Mouse (Mus musculus): ENCODE measurements around the gene Klhl9. TPM values are rescaled to one million over a fixed set of nuclear protein-coding genes. Genes with fewer than 3 reads are reported as not detected.

The Klhl9 gene
- polyA plus RNA-seq, 1 experiment from 2014 or later = 18.2 TPM

DNA sequence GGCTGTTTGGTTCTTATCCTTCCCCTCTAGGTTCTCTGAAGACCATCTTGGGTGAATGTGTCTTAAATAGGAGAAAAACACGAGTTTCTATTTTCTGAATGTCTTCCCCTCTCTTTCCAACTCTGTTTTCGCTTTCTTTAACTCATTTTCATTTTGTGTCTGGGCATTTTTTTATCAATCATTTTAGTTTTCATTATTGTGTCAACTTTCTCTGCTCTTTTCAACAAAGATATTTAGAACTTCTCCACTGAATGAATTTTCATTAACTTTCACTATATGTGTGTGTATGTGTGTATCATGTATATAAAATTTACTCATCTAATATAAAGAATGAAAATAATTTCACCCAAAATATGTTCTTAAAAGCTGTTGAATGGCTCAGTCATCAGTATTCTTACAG, 31.0 kb downstream of the Klhl9 start, which contains the start of gene Ifnab:
Gene Ifnab (minus strand): TSS at position 101 of the 400 bp plus-strand sequence.
- ChIA-PET POLR2A (no interaction called here), CTCF (no interaction called here)
- TF ChIP-seq CTCF (IDR thresholded peaks at IDR 0.05) = no peak
- ATAC-seq (no peak), DNase-seq (ENCODE audit: low read depth, low spot score) (no peak)
- in situ Hi-C loops (cut with MboI; ENCODE audit: low pct_unique_long_range_greater_than_20kb) = loop anchor here (5.0 kb wide), 1 partner anchor 36 kb away; no protein-coding TSS in a partner anchor
- peaks cover 26% of the 10 kb centered on the region for H3K27me3 ChIP-seq

DNA sequence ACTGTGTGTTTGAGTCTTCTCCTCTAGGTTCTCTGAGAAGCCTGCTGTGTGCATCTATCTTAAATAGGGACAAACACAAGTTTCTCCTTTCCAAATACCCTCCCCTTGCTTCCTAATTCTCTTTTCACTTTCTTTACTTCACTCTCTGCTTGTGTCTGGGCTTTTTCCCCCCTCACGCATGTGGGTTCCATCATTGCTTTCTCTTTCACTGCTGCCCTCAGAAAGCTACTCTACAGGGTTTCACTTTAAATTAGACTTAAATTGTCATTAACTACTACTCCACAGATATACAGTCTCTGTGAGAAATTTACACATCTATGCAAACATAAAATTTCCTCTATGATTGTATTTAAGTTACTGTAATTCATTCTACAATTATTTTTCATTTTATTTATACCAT, 38.5 kb downstream of the Klhl9 start, which contains the start of gene Ifna2:
Gene Ifna2 (minus strand): TSS at position 101 of the 400 bp plus-strand sequence.
- in situ Hi-C loops (cut with MboI; ENCODE audit: low pct_unique_long_range_greater_than_20kb) = no loop called here
- ChIA-PET CTCF (interaction anchor here (1.2 kb wide), 1 partner anchor 13 kb away, joined by 3 read pairs; no protein-coding TSS in a partner anchor), POLR2A (no interaction called here)
- DNase-seq (ENCODE audit: low read depth, low spot score) = no peak
- ATAC-seq = no peak
- peaks cover 8% of the 10 kb centered on the region for H3K27me3 ChIP-seq
- no peak for TF ChIP-seq CTCF (IDR thresholded peaks at IDR 0.05)

DNA sequence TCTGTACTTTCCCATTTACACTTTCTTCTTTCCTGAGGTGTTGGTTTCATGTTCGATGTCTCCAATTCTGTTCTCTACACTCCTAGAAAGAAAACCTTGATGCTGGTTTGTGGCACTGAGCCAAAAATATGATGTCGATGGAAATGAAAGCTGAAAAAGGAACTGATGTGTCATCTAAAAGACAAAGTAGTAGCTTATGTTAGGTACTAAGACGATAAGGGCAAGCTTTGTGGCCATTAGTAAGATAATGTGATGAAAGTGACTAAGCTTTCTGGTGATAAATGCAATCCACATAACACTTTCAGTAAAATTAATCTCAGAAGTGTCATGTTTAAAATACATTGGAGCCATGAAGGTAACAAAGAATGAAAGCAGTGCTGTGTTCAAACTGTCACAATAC, 40.9 kb downstream of the Klhl9 start:
- ATAC-seq (no peak), DNase-seq (ENCODE audit: low read depth, low spot score) (no peak)
- no peaks in the 10 kb centered on the region for H3K27me3 ChIP-seq
- ChIA-PET CTCF (interaction anchor here (1.3 kb wide), 1 partner anchor 140 kb away, joined by 4 read pairs; no protein-coding TSS in a partner anchor), POLR2A (interaction anchor here (1.0 kb wide), 1 partner anchor 140 kb away, joined by 3 read pairs; no protein-coding TSS in a partner anchor)
- TF ChIP-seq CTCF (IDR thresholded peaks at IDR 0.05) = no peak
- in situ Hi-C loops (cut with MboI; ENCODE audit: low pct_unique_long_range_greater_than_20kb) = no loop called here

DNA sequence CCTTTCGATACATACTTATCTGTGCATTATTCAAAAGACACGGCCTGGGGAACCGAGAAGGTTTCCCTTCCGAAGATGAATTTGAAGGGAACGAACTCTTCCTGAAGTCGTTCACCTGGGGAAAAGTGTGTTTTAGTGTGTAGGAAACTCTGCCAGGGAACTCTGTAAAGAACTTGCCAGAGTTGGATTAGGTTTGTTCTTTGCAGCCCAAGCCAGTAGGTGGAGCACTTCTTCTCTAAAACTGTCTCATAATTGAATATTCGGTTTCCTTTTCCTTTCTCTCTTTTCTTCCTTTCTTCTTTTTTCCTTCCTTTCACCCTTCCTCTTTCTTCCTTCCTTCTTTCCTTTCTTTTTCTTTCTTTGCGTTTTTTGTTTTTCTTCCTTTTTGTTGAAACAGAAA, 41.9 kb downstream of the Klhl9 start:
- TF ChIP-seq CTCF (IDR thresholded peaks at IDR 0.05) = peak; percentile 39
- DNase-seq (ENCODE audit: low read depth, low spot score) (no peak), ATAC-seq (no peak)
- in situ Hi-C loops (cut with MboI; ENCODE audit: low pct_unique_long_range_greater_than_20kb) = no loop called here
- POLR2A ChIA-PET = interaction anchor here (1.0 kb wide), 1 partner anchor 141 kb away, joined by 3 read pairs; no protein-coding TSS in a partner anchor
- peaks cover under 1% of the 10 kb centered on the region for H3K27me3 ChIP-seq
- CTCF ChIA-PET = no interaction called here

DNA sequence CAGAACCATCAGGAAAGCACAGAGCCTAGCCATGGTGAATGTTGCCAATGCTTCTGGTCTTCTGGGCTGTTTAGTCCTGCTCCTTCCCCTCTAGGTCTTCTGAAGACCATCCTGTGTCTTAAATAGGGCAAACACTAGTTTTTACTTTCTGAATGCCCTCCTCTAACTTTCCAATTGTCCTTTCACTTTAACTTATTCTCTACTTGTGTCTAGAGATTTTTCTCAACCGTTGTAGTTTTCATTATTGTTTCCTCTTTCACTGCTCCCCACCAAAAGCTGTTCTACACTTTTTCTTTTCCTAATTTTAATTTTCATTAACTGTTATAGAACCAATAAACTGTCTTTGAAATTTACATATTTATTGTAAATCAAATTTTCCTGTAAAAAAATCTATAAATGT, 45.4 kb downstream of the Klhl9 start, which contains the start of gene Ifna16:
Gene Ifna16 (minus strand): TSS at position 101 of the 400 bp plus-strand sequence.
- CTCF ChIA-PET = interaction anchor here (0.6 kb wide), 1 partner anchor 154 kb away, joined by 10 read pairs; no protein-coding TSS in a partner anchor
- POLR2A ChIA-PET = no interaction called here
- H3K27me3 ChIP-seq = peaks cover 7% of the 10 kb centered on the region
- in situ Hi-C loops (cut with MboI; ENCODE audit: low pct_unique_long_range_greater_than_20kb) = no loop called here
- no peak for ATAC-seq
- TF ChIP-seq CTCF (IDR thresholded peaks at IDR 0.05) = no peak
- no peak for DNase-seq (ENCODE audit: low read depth, low spot score)

Other genes starting within 250 kb of the Klhl9 start
- not detected for gene Ifnb1, start 199.7 kb downstream of the Klhl9 start, polyA plus RNA-seq (2021)
- gene Ifna15, start 164.2 kb downstream of the Klhl9 start, polyA plus RNA-seq (2021) = not detected
- gene Ifna14, start 150.7 kb downstream of the Klhl9 start, polyA plus RNA-seq (2021) = not detected
- gene Ifna9, start 130.1 kb downstream of the Klhl9 start, polyA plus RNA-seq (2021) = not detected
- not detected for gene Ifna12, start 119.1 kb downstream of the Klhl9 start, polyA plus RNA-seq (2021)
- gene C87499, start 88.1 kb downstream of the Klhl9 start, polyA plus RNA-seq (2021) = not detected
- gene Ifna13, start 78.0 kb downstream of the Klhl9 start, polyA plus RNA-seq (2021) = not detected
- gene Ifna16, start 45.5 kb downstream of the Klhl9 start, polyA plus RNA-seq (2021) = not detected
- not detected for gene Ifna2, start 38.6 kb downstream of the Klhl9 start, polyA plus RNA-seq (2021)
- gene Ifnab, start 31.1 kb downstream of the Klhl9 start, polyA plus RNA-seq (2021) = not detected
- gene Gm26566, start 660 bp downstream of the Klhl9 start, polyA plus RNA-seq (2021) = 1.3 TPM
- not detected for gene Gm13271, start 32.4 kb upstream of the Klhl9 start, polyA plus RNA-seq (2021)
- not detected for gene Gm13283, start 37.7 kb upstream of the Klhl9 start, polyA plus RNA-seq (2021)
- 2.7 TPM for gene Gm13290, start 51.4 kb upstream of the Klhl9 start, polyA plus RNA-seq (2021)
- gene Gm13289, start 54.5 kb upstream of the Klhl9 start, polyA plus RNA-seq (2021) = not detected
- not detected for gene Gm13272, start 57.4 kb upstream of the Klhl9 start, polyA plus RNA-seq (2021)
- gene Ifnz, start 59.7 kb upstream of the Klhl9 start, polyA plus RNA-seq (2021) = not detected
- gene Gm13276, start 63.2 kb upstream of the Klhl9 start, polyA plus RNA-seq (2021) = 2.4 TPM
- gene Gm13277, start 66.2 kb upstream of the Klhl9 start, polyA plus RNA-seq (2021) = not detected
- not detected for gene Gm13278, start 69.1 kb upstream of the Klhl9 start, polyA plus RNA-seq (2021)
- gene Gm13275, start 72.0 kb upstream of the Klhl9 start, polyA plus RNA-seq (2021) = not detected
- gene Gm13279, start 74.9 kb upstream of the Klhl9 start, polyA plus RNA-seq (2021) = not detected
- gene Gm13285, start 77.2 kb upstream of the Klhl9 start, polyA plus RNA-seq (2021) = 1.1 TPM
- gene Gm13287, start 80.8 kb upstream of the Klhl9 start, polyA plus RNA-seq (2021) = 2.1 TPM
- 0.22 TPM for gene Gm13288, start 83.1 kb upstream of the Klhl9 start, polyA plus RNA-seq (2021)
- gene Ifna7, start 93.8 kb upstream of the Klhl9 start, polyA plus RNA-seq (2021) = not detected
- gene Ifna11, start 97.5 kb upstream of the Klhl9 start, polyA plus RNA-seq (2021) = not detected
- gene Ifna6, start 105.0 kb upstream of the Klhl9 start, polyA plus RNA-seq (2021) = not detected
- not detected for gene Ifna5, start 113.1 kb upstream of the Klhl9 start, polyA plus RNA-seq (2021)
- gene Ifna4, start 119.4 kb upstream of the Klhl9 start, polyA plus RNA-seq (2021) = not detected
- not detected for gene Ifna1, start 127.6 kb upstream of the Klhl9 start, polyA plus RNA-seq (2021)
- 0.15 TPM for gene Ifne, start 157.7 kb upstream of the Klhl9 start, polyA plus RNA-seq (2021)